Mouse (Mus musculus): ENCODE measurements around the gene Fxyd7. TPM values are rescaled to one million over a fixed set of nuclear protein-coding genes. Genes with fewer than 3 reads are reported as not detected.

The Fxyd7 gene
- total RNA-seq (2014; rRNA removed) = 234 and 282 TPM in 2 replicates
- 466 and 477 TPM in 2 replicates for polyA plus RNA-seq (2015; fragmentation: Nextera tagmentation; extraction: Ambion mirVana)

- DNase-seq (ENCODE audit: low spot score) = peak; percentile 77
These were observed at the start of gene Fxyd7 for GRCm38 (mm10) chr7:31051321-31052021. Fxyd7 (minus strand) TSS chr7:31051467.

GRCm38 (mm10) chr7:31100786-31101185 is 49.5 kb upstream of the Fxyd7 start:
- Histone ChIP-seq H3K9ac (replicated peaks; ENCODE audit: low read length) (no peak overlapping the region), H3K9me3 (ENCODE audit: low read length) (no peaks in the 10 kb centered on the region), H3K4me2 (ENCODE audit: low read depth, low read length) (no peak overlapping the region), H3K36me3 (ENCODE audit: insufficient read depth, low read length) (no peaks in the 10 kb centered on the region), H3K4me3 (ENCODE audit: low read length) (no peak overlapping the region), H3K27ac (no peak overlapping the region), H3K27me3 (ENCODE audit: insufficient read depth, low read length) (no peaks in the 10 kb centered on the region), H3K4me1 (ENCODE audit: insufficient read depth, low read length) (no peaks in the 10 kb centered on the region)
- DNase-seq (ENCODE audit: low spot score) (no peak), ATAC-seq (no peak)
- WGBS = 77% methylated on average over 14 of the region's 14 CpGs
- TF ChIP-seq CTCF (IDR thresholded peaks at IDR 0.05; ENCODE audit: low read depth) = no peak

More at GRCm38 (mm10) chr7:31051321-31052021, at the start of gene Fxyd7:
- Histone ChIP-seq H3K27me3 (ENCODE audit: insufficient read depth, low read length) (peaks cover 14% of the 10 kb centered on the region; the same call in 1 of the 2 replicates), H3K4me3 (ENCODE audit: low read length) (peak within 1 kb of the TSS; percentile 46), H3K9me3 (ENCODE audit: low read length) (no peaks in the 10 kb centered on the region), H3K4me2 (ENCODE audit: low read depth, low read length) (peak within 1 kb of the TSS; percentile 60), H3K27ac (peak within 1 kb of the TSS; percentile 56; the same call in 1 of the 2 replicates), H3K4me1 (ENCODE audit: insufficient read depth, low read length) (peaks cover 22% of the 10 kb centered on the region; the same call in 1 of the 2 replicates), H3K9ac (replicated peaks; ENCODE audit: low read length) (peak within 1 kb of the TSS; percentile 56), H3K36me3 (ENCODE audit: insufficient read depth, low read length) (no peaks in the 10 kb centered on the region)
- TF ChIP-seq CTCF (IDR thresholded peaks at IDR 0.05; ENCODE audit: low read depth) = no peak
- WGBS = 2% methylated on average over 26 of the region's 28 CpGs
- peak; percentile 38 for ATAC-seq

- no peaks in the 10 kb centered on the region for H3K36me3 ChIP-seq (ENCODE audit: insufficient read depth, low read length)
- ATAC-seq (no peak), DNase-seq (ENCODE audit: low spot score) (no peak)
- no peak overlapping the region for H3K27ac ChIP-seq
- H3K9me3 ChIP-seq (ENCODE audit: low read length) = no peaks in the 10 kb centered on the region
- H3K4me2 ChIP-seq (ENCODE audit: low read depth, low read length) = no peak overlapping the region
- no peaks in the 10 kb centered on the region for H3K4me1 ChIP-seq (ENCODE audit: insufficient read depth, low read length)
- H3K4me3 ChIP-seq (ENCODE audit: low read length) = no peak overlapping the region
- H3K9ac ChIP-seq (replicated peaks; ENCODE audit: low read length) = no peak overlapping the region
- WGBS = 84% methylated on average over 6 of the region's 6 CpGs
- no peaks in the 10 kb centered on the region for H3K27me3 ChIP-seq (ENCODE audit: insufficient read depth, low read length)
- TF ChIP-seq CTCF (IDR thresholded peaks at IDR 0.05; ENCODE audit: low read depth) = peak; percentile 18
These were observed 48.3 kb upstream of the Fxyd7 start for GRCm38 (mm10) chr7:31099612-31099982.

- no peak for ATAC-seq
- WGBS = 80% methylated on average over 22 of the region's 22 CpGs
- TF ChIP-seq CTCF (IDR thresholded peaks at IDR 0.05; ENCODE audit: low read depth) = peak; percentile 36; the same call in 1 of the 2 replicates
- H3K27ac ChIP-seq = no peak overlapping the region
- H3K36me3 ChIP-seq (ENCODE audit: insufficient read depth, low read length) = no peaks in the 10 kb centered on the region
- H3K4me2 ChIP-seq (ENCODE audit: low read depth, low read length) = no peak overlapping the region
- no peak overlapping the region for H3K9ac ChIP-seq (replicated peaks; ENCODE audit: low read length)
- H3K4me3 ChIP-seq (ENCODE audit: low read length) = no peak overlapping the region
- no peaks in the 10 kb centered on the region for H3K4me1 ChIP-seq (ENCODE audit: insufficient read depth, low read length)
- no peaks in the 10 kb centered on the region for H3K9me3 ChIP-seq (ENCODE audit: low read length)
- H3K27me3 ChIP-seq (ENCODE audit: insufficient read depth, low read length) = no peaks in the 10 kb centered on the region
- DNase-seq (ENCODE audit: low spot score) = no peak
These were observed 47.7 kb upstream of the Fxyd7 start for GRCm38 (mm10) chr7:31098697-31099611.

DNA sequence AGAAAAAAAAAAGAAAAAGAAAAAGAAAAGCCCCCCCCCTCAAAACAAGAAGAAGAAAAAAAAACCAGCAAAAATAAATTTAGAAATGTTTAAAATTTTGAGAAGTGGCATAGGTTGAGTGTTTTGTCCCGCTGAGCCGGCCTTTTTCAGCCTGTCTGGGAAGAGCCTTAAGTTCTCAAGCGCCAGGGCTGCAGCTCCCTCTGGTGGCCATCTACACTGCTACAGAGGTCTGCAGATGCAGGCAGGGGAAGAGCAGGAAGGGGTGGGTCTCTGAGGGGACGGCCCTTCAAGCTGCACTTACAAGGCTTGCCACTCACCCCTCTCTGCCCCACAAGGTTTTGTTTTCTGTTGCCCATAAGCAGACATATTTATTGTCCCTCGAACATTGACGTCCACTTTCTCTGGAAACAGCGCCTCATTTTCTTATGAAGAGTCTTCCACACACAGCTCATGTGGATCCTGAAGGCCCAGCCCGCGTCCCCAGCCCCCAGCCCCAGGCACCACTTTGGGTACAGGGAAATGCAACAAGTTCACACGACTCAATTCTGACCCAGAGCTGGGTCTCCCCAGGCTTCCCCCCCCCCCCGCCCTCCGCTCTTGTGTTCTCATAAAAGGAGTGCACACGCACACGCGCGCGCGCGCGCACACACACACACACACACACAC is 46.4 kb upstream of the Fxyd7 start:
- no peak overlapping the region for H3K9ac ChIP-seq (replicated peaks; ENCODE audit: low read length)
- WGBS = 49% methylated on average over 20 of the region's 20 CpGs
- H3K27me3 ChIP-seq (ENCODE audit: insufficient read depth, low read length) = no peaks in the 10 kb centered on the region

GRCm38 (mm10) chr7:31096892-31097564 is 45.8 kb upstream of the Fxyd7 start:
- H3K27ac ChIP-seq = no peak overlapping the region
- no peak for TF ChIP-seq CTCF (IDR thresholded peaks at IDR 0.05; ENCODE audit: low read depth)
- no peak overlapping the region for H3K9ac ChIP-seq (replicated peaks; ENCODE audit: low read length)
- H3K36me3 ChIP-seq (ENCODE audit: insufficient read depth, low read length) = no peaks in the 10 kb centered on the region
- DNase-seq (ENCODE audit: low spot score) = no peak
- H3K9me3 ChIP-seq (ENCODE audit: low read length) = no peaks in the 10 kb centered on the region
- WGBS = 69% methylated on average over 9 of the region's 9 CpGs
- no peaks in the 10 kb centered on the region for H3K4me1 ChIP-seq (ENCODE audit: insufficient read depth, low read length)
- no peak for ATAC-seq
- H3K4me3 ChIP-seq (ENCODE audit: low read length) = no peak overlapping the region
- no peaks in the 10 kb centered on the region for H3K27me3 ChIP-seq (ENCODE audit: insufficient read depth, low read length)
- H3K4me2 ChIP-seq (ENCODE audit: low read depth, low read length) = no peak overlapping the region

More for the DNA sequence above, 46.4 kb upstream of the Fxyd7 start:
- no peak overlapping the region for H3K27ac ChIP-seq
- ATAC-seq (peak; percentile 93), DNase-seq (ENCODE audit: low spot score) (peak; percentile 96)
- H3K36me3 ChIP-seq (ENCODE audit: insufficient read depth, low read length) = no peaks in the 10 kb centered on the region
- no peaks in the 10 kb centered on the region for H3K4me1 ChIP-seq (ENCODE audit: insufficient read depth, low read length)
- H3K4me2 ChIP-seq (ENCODE audit: low read depth, low read length) = peak overlapping the region; percentile 40
- 0 out of 2 replicates have a peak overlapping the region, but pooled peaks have one; percentile 6 for H3K4me3 ChIP-seq (ENCODE audit: low read length)
- no peaks in the 10 kb centered on the region for H3K9me3 ChIP-seq (ENCODE audit: low read length)
- peak; percentile 96 for TF ChIP-seq CTCF (IDR thresholded peaks at IDR 0.05; ENCODE audit: low read depth)

Measured in hindbrain, postnatal 0 days (tissue).